Mouse (Mus musculus): Measurements from ENCODE around the gene Znrd1as. TPM values are rescaled to one million over a fixed set of nuclear protein-coding genes. Genes with fewer than 3 reads are reported as not detected.

The Znrd1as gene
- total and polyA plus RNA-seq, 2 experiments from 2014 or later, result 2.8 to 3.5 TPM

DNA sequence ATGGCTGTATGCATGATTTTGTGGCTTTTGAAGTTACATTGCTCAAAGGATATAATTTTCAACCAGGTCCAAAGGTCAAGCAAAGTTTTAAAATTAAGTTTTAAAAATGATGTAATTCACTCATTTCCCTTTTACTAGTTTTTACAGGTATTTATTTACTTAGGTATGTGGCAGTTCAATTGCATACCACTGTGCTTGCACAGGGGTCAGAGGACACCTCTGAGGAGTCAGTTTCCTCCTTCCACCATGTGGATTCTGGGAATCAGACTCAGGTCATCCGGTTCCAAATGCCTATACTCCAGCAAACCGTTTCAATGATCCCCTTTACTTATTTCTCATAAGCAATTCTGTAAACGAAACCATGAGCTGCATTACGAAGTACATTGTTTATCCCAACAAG lies 35.7 kb upstream of the Znrd1as start:
- Histone ChIP-seq H3K9me3 (ENCODE audit: low read length) (no peaks in the 10 kb centered on the region), H3K4me1 (ENCODE audit: insufficient read depth, low read length) (no peaks in the 10 kb centered on the region), H3K27ac (ENCODE audit: low read depth, low read length) (no peak overlapping the region), H3K9ac (replicated peaks; ENCODE audit: low read length, poor library complexity, severe bottlenecking) (no peak overlapping the region), H3K4me3 (ENCODE audit: low read depth, low read length) (no peak overlapping the region), H3K27me3 (ENCODE audit: insufficient read depth, low read length) (no peaks in the 10 kb centered on the region), H3K4me2 (ENCODE audit: low read depth, low read length, poor library complexity, severe bottlenecking) (no peak overlapping the region), H3K36me3 (ENCODE audit: insufficient read depth, low read length) (no peaks in the 10 kb centered on the region)
- 91% methylated on average over 4 of the region's 4 CpGs for WGBS
- ATAC-seq (ENCODE audit: low FRiP score), result no peak
- no peak for TF ChIP-seq CTCF (IDR thresholded peaks at IDR 0.05)
- DNase-seq (ENCODE audit: low spot score), result no peak

DNA sequence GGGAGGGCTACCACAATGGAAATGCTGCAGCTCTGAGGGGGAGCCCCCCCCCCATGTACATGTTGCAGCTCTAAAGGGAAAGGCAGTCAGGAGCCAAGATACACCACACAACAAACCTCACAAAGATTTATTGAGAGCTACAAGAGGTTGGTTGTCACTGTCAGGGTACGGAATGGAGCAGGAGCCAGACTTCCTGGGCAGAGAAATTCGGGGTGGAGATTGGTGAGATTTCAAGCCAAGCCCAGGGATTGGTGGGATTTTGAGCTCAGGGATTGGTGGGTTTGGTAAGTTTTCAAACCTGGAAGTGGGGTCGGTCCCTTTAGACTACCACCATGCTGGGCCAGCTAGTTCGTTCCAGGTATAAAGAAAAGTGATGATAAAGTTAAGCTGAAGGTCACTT lies 34.9 kb upstream of the Znrd1as start:
- ATAC-seq (ENCODE audit: low FRiP score), result no peak
- Histone ChIP-seq H3K9ac (replicated peaks; ENCODE audit: low read length, poor library complexity, severe bottlenecking) (no peak overlapping the region), H3K4me3 (ENCODE audit: low read depth, low read length) (no peak overlapping the region), H3K9me3 (ENCODE audit: low read length) (no peaks in the 10 kb centered on the region), H3K4me1 (ENCODE audit: insufficient read depth, low read length) (no peaks in the 10 kb centered on the region), H3K4me2 (ENCODE audit: low read depth, low read length, poor library complexity, severe bottlenecking) (no peak overlapping the region), H3K27me3 (ENCODE audit: insufficient read depth, low read length) (no peaks in the 10 kb centered on the region), H3K36me3 (ENCODE audit: insufficient read depth, low read length) (no peaks in the 10 kb centered on the region), H3K27ac (ENCODE audit: low read depth, low read length) (no peak overlapping the region)
- no peak for TF ChIP-seq CTCF (IDR thresholded peaks at IDR 0.05)
- DNase-seq (ENCODE audit: low spot score), result no peak
- WGBS, result 70% methylated on average over 4 of the region's 4 CpGs

DNA sequence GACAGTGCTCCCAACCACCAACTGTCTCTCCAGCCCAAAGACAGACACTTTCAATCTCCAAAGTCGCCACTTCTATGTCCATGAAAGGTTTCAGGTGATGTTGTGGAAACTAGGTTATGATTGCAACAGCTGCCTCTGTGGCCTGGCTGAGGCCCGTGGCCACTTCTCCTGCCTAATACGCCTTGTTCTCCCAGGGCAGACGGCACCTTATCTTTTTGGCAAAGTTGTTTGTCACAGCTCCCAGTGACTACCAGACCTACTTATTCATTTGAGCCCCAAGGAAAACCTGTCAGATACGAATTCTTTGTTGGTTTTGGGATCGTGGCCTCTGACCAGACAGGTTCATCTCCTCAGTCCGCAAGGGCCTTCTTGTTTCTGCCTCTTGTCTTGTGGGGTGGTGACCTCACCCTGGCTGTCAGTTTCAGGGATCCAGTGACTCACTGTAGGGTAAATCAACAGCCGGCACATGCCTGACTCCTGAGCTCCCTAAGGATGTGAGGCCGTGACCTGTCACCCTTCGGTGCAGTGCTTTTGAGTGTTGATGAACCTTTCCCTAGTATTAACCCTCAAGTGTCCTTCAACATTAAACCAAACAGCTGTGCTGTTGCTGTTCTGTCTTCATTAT lies 30.8 kb upstream of the Znrd1as start:
- no peak for ATAC-seq (ENCODE audit: low FRiP score)
- H3K4me1 ChIP-seq (ENCODE audit: insufficient read depth, low read length), result no peaks in the 10 kb centered on the region
- DNase-seq (ENCODE audit: low spot score), result no peak
- H3K4me3 ChIP-seq (ENCODE audit: low read depth, low read length), result no peak overlapping the region
- H3K4me2 ChIP-seq (ENCODE audit: low read depth, low read length, poor library complexity, severe bottlenecking), result no peak overlapping the region
- H3K9ac ChIP-seq (replicated peaks; ENCODE audit: low read length, poor library complexity, severe bottlenecking), result no peak overlapping the region
- H3K9me3 ChIP-seq (ENCODE audit: low read length), result no peaks in the 10 kb centered on the region
- H3K36me3 ChIP-seq (ENCODE audit: insufficient read depth, low read length), result no peaks in the 10 kb centered on the region
- H3K27ac ChIP-seq (ENCODE audit: low read depth, low read length), result no peak overlapping the region
- H3K27me3 ChIP-seq (ENCODE audit: insufficient read depth, low read length), result no peaks in the 10 kb centered on the region
- TF ChIP-seq CTCF (IDR thresholded peaks at IDR 0.05), result no peak
- 71% methylated on average over 10 of the region's 10 CpGs for WGBS

DNA sequence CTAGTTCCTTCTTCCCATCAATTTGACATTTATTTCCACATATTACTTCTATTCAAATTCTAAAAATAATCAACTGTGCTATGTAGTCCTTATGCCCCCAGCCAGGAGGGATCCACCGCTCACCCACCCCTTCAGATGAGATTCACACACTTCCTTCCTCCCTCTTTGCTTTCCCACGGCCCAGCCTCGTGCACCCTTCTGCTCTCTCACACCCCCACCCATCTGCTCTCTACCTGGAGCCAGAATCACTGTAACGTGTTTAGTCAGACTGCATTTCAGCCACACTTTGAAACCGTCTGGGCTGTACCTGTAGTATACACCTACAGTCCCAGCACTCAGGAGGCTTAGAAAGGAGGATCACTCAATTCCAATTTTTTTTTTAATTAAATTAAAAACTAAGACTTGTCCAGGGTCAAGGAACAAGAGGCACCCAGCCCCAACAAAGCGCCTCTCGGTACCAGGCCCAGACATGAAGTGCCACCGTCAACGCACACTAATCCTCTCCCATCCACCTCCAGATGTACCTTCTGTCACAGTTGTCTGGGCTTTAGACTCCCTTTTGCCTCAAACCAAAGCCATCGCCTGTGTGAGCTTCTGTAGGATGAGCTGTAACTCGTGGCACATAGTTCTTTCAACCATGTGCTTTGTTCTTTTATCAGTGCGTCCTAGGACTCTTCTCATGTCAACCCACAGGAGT lies 29.0 kb upstream of the Znrd1as start:
- no peak overlapping the region for H3K9ac ChIP-seq (replicated peaks; ENCODE audit: low read length, poor library complexity, severe bottlenecking)
- no peak overlapping the region for H3K27ac ChIP-seq (ENCODE audit: low read depth, low read length)
- DNase-seq (ENCODE audit: low spot score), result no peak
- WGBS, result 76% methylated on average over 12 of the region's 12 CpGs
- H3K36me3 ChIP-seq (ENCODE audit: insufficient read depth, low read length), result no peaks in the 10 kb centered on the region
- H3K4me1 ChIP-seq (ENCODE audit: insufficient read depth, low read length), result no peaks in the 10 kb centered on the region
- no peak for ATAC-seq (ENCODE audit: low FRiP score)
- no peak overlapping the region for H3K4me3 ChIP-seq (ENCODE audit: low read depth, low read length)
- H3K27me3 ChIP-seq (ENCODE audit: insufficient read depth, low read length), result no peaks in the 10 kb centered on the region
- no peaks in the 10 kb centered on the region for H3K9me3 ChIP-seq (ENCODE audit: low read length)
- H3K4me2 ChIP-seq (ENCODE audit: low read depth, low read length, poor library complexity, severe bottlenecking), result no peak overlapping the region
- no peak for TF ChIP-seq CTCF (IDR thresholded peaks at IDR 0.05)

DNA sequence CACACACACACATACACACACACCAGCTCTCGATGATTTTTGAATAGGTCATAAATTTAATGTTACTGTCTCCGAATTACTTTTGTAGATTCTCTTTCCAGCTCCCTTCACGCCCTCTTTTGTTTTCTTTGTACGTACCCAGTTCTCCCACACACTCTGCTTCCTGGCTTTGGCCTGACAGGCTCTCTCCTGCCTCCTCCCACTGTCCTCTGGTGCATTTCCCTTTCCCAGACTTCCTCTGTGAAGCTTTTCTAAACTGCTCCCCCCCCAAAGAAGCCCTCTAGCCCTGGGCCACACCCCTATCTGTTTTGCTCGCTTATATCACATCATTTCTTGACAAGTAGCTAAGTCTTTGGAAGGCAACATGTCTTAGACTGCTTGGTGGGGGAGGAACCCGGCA lies 28.2 kb upstream of the Znrd1as start:
- no peak overlapping the region for H3K4me2 ChIP-seq (ENCODE audit: low read depth, low read length, poor library complexity, severe bottlenecking)
- H3K4me3 ChIP-seq (ENCODE audit: low read depth, low read length), result no peak overlapping the region
- no peaks in the 10 kb centered on the region for H3K4me1 ChIP-seq (ENCODE audit: insufficient read depth, low read length)
- no peak overlapping the region for H3K27ac ChIP-seq (ENCODE audit: low read depth, low read length)
- WGBS, result 80% methylated on average over 6 of the region's 6 CpGs
- ATAC-seq (ENCODE audit: low FRiP score) (no peak), DNase-seq (ENCODE audit: low spot score) (no peak)
- no peaks in the 10 kb centered on the region for H3K36me3 ChIP-seq (ENCODE audit: insufficient read depth, low read length)
- H3K9ac ChIP-seq (replicated peaks; ENCODE audit: low read length, poor library complexity, severe bottlenecking), result no peak overlapping the region
- no peaks in the 10 kb centered on the region for H3K27me3 ChIP-seq (ENCODE audit: insufficient read depth, low read length)
- no peak for TF ChIP-seq CTCF (IDR thresholded peaks at IDR 0.05)
- no peaks in the 10 kb centered on the region for H3K9me3 ChIP-seq (ENCODE audit: low read length)

DNA sequence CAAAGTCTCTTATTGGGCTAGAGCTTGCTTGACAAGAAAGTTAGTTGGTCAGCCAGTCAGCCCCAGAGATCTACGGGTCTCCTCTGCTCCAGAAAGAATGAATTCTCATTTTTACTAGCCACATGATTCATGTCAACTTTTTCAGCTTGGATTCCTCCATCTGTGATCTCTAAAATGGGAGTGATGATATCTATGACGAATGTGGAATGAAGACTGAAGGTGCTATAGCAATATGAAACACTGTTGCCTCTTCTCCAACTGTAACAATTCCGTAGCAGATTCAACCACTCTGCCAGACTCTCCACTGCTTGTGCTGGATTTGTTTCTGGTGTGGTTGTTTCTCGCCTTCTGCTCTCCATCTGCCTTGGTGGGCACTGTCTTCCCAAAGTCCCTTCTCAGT lies 27.3 kb upstream of the Znrd1as start:
- no peak for ATAC-seq (ENCODE audit: low FRiP score)
- Histone ChIP-seq H3K9ac (replicated peaks; ENCODE audit: low read length, poor library complexity, severe bottlenecking) (no peak overlapping the region), H3K4me3 (ENCODE audit: low read depth, low read length) (no peak overlapping the region), H3K4me1 (ENCODE audit: insufficient read depth, low read length) (no peaks in the 10 kb centered on the region), H3K9me3 (ENCODE audit: low read length) (no peaks in the 10 kb centered on the region), H3K27me3 (ENCODE audit: insufficient read depth, low read length) (no peaks in the 10 kb centered on the region), H3K4me2 (ENCODE audit: low read depth, low read length, poor library complexity, severe bottlenecking) (no peak overlapping the region), H3K27ac (ENCODE audit: low read depth, low read length) (no peak overlapping the region), H3K36me3 (ENCODE audit: insufficient read depth, low read length) (no peaks in the 10 kb centered on the region)
- no peak for TF ChIP-seq CTCF (IDR thresholded peaks at IDR 0.05)
- 83% methylated on average over 4 of the region's 4 CpGs for WGBS
- DNase-seq (ENCODE audit: low spot score), result no peak
